Mouse (Mus musculus): ENCODE data around the gene Erf. TPM values are rescaled to one million over a fixed set of nuclear protein-coding genes. Genes with fewer than 3 reads are reported as not detected.
A peak's percentile ranks its signal among the peaks of the same experiment; 100 is the strongest.

Erf gene
- polyA plus RNA-seq, 1 experiment, result 37.0 TPM

DNA sequence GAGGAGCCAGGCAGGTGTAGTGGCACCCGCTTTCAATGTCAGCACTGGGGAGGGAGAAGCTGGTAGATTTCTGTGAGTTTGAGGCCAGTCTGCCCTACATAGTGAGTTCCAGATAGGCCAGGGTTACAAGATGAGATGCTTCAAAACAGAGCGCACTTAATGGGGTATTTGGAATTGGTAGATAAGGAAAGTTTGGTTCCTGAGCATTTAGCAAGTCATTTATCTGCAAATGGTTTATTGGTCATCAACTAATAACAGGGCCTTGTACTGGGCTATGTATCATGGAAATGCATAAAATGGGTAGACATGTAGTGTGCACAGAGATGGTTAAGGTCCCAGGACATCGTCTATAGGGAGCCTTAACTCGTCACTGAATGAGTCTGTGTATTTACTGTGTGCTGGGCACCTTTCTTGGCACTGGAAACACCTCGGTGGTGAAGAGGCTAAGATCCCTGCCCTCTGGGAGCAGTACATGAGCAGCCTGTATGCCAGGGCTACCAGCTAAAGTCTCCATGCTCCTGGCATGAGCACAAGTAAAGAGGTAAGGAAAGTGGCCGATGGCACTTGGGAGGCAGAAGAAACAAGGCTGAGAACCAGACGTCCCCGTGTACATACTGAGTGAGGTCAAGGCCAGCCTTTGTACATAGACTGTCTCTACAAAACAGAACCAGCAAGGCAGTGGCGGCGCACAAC is 28.1 kb downstream of the Erf start:
- no peak overlapping the region for H3K4me3 ChIP-seq (ENCODE audit: insufficient read depth, low read depth, low read length)
- TF ChIP-seq POLR2A (IDR thresholded peaks at IDR 0.05; ENCODE audit: low read depth, low read length) (no peak), CTCF (conservative IDR thresholded peaks at IDR 0.05; ENCODE audit: insufficient read depth, insufficient read length, low read depth, low read length) (no peak)
- peaks cover 13% of the 10 kb centered on the region for H3K4me1 ChIP-seq (ENCODE audit: control insufficient read depth, insufficient read depth, low read length)
- no peak overlapping the region for H3K27ac ChIP-seq (ENCODE audit: insufficient read depth, low read depth, low read length)
- H3K36me3 ChIP-seq (ENCODE audit: control insufficient read depth, insufficient read depth, low read length), result no peaks in the 10 kb centered on the region
- no peak for DNase-seq
- no peaks in the 10 kb centered on the region for H3K27me3 ChIP-seq (replicated peaks; ENCODE audit: control insufficient read depth, insufficient read depth, low read length)
- 82% methylated on average over 10 of the region's 10 CpGs for WGBS

- Histone ChIP-seq H3K27ac (ENCODE audit: insufficient read depth, low read depth, low read length) (peak within 1 kb of the TSS; percentile 76), H3K4me1 (ENCODE audit: control insufficient read depth, insufficient read depth, low read length) (peaks cover 13% of the 10 kb centered on the region), H3K27me3 (replicated peaks; ENCODE audit: control insufficient read depth, insufficient read depth, low read length) (no peaks in the 10 kb centered on the region), H3K4me3 (ENCODE audit: insufficient read depth, low read depth, low read length) (peak within 1 kb of the TSS; percentile 88), H3K36me3 (ENCODE audit: control insufficient read depth, insufficient read depth, low read length) (no peaks in the 10 kb centered on the region)
- under 1% methylated on average over 45 of the region's 45 CpGs for WGBS
- no peak for TF ChIP-seq POLR2A (IDR thresholded peaks at IDR 0.05; ENCODE audit: low read depth, low read length)
- peak; percentile 99 for DNase-seq
Observed at GRCm38 (mm10) chr7:25221102-25221883, 29.3 kb downstream of the Erf start, which contains the start of gene Zfp526. TSS of gene Zfp526 (plus strand) at chr7:25221425.

DNA sequence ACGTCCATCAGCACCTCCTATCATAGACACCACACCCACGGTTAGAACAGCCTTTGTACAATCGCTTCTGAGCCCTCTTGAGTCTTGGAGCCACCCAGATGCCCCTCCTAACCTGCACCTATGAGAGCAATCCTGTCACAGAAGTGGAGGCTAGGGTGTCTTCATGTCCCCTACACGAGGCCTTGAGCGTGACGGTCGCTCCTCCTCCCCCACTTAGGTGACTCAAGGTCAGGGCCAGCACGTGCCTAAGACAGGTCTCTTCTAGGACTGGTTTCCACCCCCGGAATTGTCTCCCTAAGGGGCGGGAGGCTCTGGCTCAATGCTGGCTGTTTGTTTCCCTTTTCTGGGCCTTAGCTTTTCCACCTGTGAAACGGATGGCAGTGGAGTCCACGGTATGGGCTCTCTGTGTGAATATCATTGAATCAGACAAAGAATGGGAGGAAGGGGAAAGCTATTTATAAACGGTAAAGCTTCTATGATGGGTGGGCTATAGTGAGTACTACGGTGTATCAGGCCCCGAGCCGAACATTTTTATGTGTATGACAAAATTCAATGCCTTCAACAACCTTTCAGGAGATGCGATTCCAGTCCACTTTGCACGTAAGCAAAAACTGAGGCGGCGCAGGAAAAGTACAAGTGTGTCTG is 30.0 kb downstream of the Erf start, which contains the start of gene Dedd2:
Gene Dedd2 (minus strand): TSS at position 159 of the 645 bp plus-strand sequence.
- DNase-seq, result peak; percentile 63
- WGBS, result 2% methylated on average over 20 of the region's 20 CpGs
- TF ChIP-seq CTCF (conservative IDR thresholded peaks at IDR 0.05; ENCODE audit: insufficient read depth, insufficient read length, low read depth, low read length) (no peak), POLR2A (IDR thresholded peaks at IDR 0.05; ENCODE audit: low read depth, low read length) (no peak)

DNA sequence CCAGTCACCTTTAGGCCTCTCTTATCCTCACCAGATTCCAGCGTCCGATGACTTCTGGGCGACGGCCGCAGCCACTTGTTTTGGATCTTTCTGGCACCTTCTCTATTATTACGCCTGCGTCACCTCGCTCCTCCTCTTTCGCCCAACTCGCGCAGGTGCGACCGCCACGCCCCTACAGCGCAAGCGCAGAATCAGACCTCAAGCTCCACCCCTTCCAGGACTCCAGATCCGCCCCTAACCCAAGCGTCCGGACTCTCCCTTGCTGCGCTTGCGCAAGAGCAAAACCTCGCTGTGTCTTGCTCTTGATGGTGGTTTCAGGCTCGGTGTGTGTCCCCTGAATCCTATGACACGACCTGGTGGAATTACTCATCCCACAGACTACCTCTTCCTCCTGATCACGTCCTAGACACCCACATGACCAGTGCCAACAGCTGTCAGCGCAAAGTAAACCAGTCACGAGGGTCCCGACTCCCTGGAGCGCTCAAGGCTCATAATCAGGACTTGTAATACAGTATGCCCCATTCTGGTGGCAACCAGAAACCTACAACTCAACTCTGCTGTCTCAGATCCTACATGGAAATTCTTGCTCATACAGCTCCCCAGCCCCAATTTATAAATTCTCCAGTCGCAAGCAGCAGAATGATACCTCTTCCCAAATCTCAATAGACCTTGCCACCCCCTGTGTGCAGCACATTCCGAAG is 30.7 kb downstream of the Erf start:
- H3K4me3 ChIP-seq (ENCODE audit: insufficient read depth, low read depth, low read length), result peak overlapping the region; percentile 86
- no peaks in the 10 kb centered on the region for H3K27me3 ChIP-seq (replicated peaks; ENCODE audit: control insufficient read depth, insufficient read depth, low read length)
- peaks cover 13% of the 10 kb centered on the region for H3K4me1 ChIP-seq (ENCODE audit: control insufficient read depth, insufficient read depth, low read length)
- H3K27ac ChIP-seq (ENCODE audit: insufficient read depth, low read depth, low read length), result peak overlapping the region; percentile 69
- 2% methylated on average over 31 of the region's 31 CpGs for WGBS
- peak; percentile 99 for DNase-seq
- no peaks in the 10 kb centered on the region for H3K36me3 ChIP-seq (ENCODE audit: control insufficient read depth, insufficient read depth, low read length)
- TF ChIP-seq POLR2A (IDR thresholded peaks at IDR 0.05; ENCODE audit: low read depth, low read length) (peak; percentile 86), CTCF (conservative IDR thresholded peaks at IDR 0.05; ENCODE audit: insufficient read depth, insufficient read length, low read depth, low read length) (no peak)

More for the DNA sequence above, 30.0 kb downstream of the Erf start, which contains the start of gene Dedd2:
- H3K27me3 ChIP-seq (replicated peaks; ENCODE audit: control insufficient read depth, insufficient read depth, low read length), result no peaks in the 10 kb centered on the region
- peak within 1 kb of the TSS; percentile 76 for H3K27ac ChIP-seq (ENCODE audit: insufficient read depth, low read depth, low read length)
- peak within 1 kb of the TSS; percentile 88 for H3K4me3 ChIP-seq (ENCODE audit: insufficient read depth, low read depth, low read length)
- peaks cover 13% of the 10 kb centered on the region for H3K4me1 ChIP-seq (ENCODE audit: control insufficient read depth, insufficient read depth, low read length)
- H3K36me3 ChIP-seq (ENCODE audit: control insufficient read depth, insufficient read depth, low read length), result no peaks in the 10 kb centered on the region

- Histone ChIP-seq H3K27me3 (replicated peaks; ENCODE audit: control insufficient read depth, insufficient read depth, low read length) (no peaks in the 10 kb centered on the region), H3K27ac (ENCODE audit: insufficient read depth, low read depth, low read length) (peak overlapping the region; percentile 69), H3K4me1 (ENCODE audit: control insufficient read depth, insufficient read depth, low read length) (peaks cover 13% of the 10 kb centered on the region), H3K4me3 (ENCODE audit: insufficient read depth, low read depth, low read length) (peak overlapping the region; percentile 86), H3K36me3 (ENCODE audit: control insufficient read depth, insufficient read depth, low read length) (no peaks in the 10 kb centered on the region)
- 1% methylated on average over 16 of the region's 16 CpGs for WGBS
- no peak for DNase-seq
- TF ChIP-seq CTCF (conservative IDR thresholded peaks at IDR 0.05; ENCODE audit: insufficient read depth, insufficient read length, low read depth, low read length) (no peak), POLR2A (IDR thresholded peaks at IDR 0.05; ENCODE audit: low read depth, low read length) (no peak)
Observed at GRCm38 (mm10) chr7:25219416-25219750, 31.2 kb downstream of the Erf start.

GRCm38 (mm10) chr7:25218705-25219415 is 31.7 kb downstream of the Erf start:
- H3K4me3 ChIP-seq (ENCODE audit: insufficient read depth, low read depth, low read length), result peak overlapping the region; percentile 86
- H3K36me3 ChIP-seq (ENCODE audit: control insufficient read depth, insufficient read depth, low read length), result no peaks in the 10 kb centered on the region
- TF ChIP-seq CTCF (conservative IDR thresholded peaks at IDR 0.05; ENCODE audit: insufficient read depth, insufficient read length, low read depth, low read length) (0 out of 2 replicates have a peak, but pooled peaks have one; percentile 7), POLR2A (IDR thresholded peaks at IDR 0.05; ENCODE audit: low read depth, low read length) (no peak)
- peak overlapping the region; percentile 69 for H3K27ac ChIP-seq (ENCODE audit: insufficient read depth, low read depth, low read length)
- peak; percentile 51 for DNase-seq
- H3K4me1 ChIP-seq (ENCODE audit: control insufficient read depth, insufficient read depth, low read length), result peaks cover 13% of the 10 kb centered on the region
- WGBS, result 3% methylated on average over 53 of the region's 53 CpGs
- no peaks in the 10 kb centered on the region for H3K27me3 ChIP-seq (replicated peaks; ENCODE audit: control insufficient read depth, insufficient read depth, low read length)

Data from kidney, adult 2 months (tissue).